Mouse (Mus musculus): Measurements from ENCODE around the gene Poc1a. TPM values are rescaled to one million over a fixed set of nuclear protein-coding genes. Genes with fewer than 3 reads are reported as not detected.

Gene Poc1a
- total and polyA plus RNA-seq, 3 experiments: 14.8 to 25.6 (median 20.2) TPM

- H3K4me3 ChIP-seq (ENCODE audit: low read depth, low read length): no peak overlapping the region
- H3K9me3 ChIP-seq (replicated peaks): no peaks in the 10 kb centered on the region
- no peak for DNase-seq (ENCODE audit: low spot score)
- no peak for TF ChIP-seq CTCF (IDR thresholded peaks at IDR 0.05; ENCODE audit: low read depth, low read length)
- TF ChIP-seq POLR2AphosphoS5 (IDR thresholded peaks at IDR 0.05; ENCODE audit: insufficient replicate concordance, low read depth, low read length): no peak
- no peak for TF ChIP-seq TAL1 (conservative IDR thresholded peaks at IDR 0.05; ENCODE audit: low read depth, low read length)
- no peak for TF ChIP-seq GATA1 (IDR thresholded peaks at IDR 0.05; ENCODE audit: borderline replicate concordance, low read length)
- no peak for TF ChIP-seq GATA2 (IDR thresholded peaks at IDR 0.05; ENCODE audit: borderline replicate concordance, low read depth, low read length)
- H3K27me3 ChIP-seq (ENCODE audit: insufficient read depth, low read length): no peaks in the 10 kb centered on the region
- H3K36me3 ChIP-seq (replicated peaks): peaks cover 89% of the 10 kb centered on the region
- no peak for ATAC-seq (ENCODE audit: extremely low read depth, insufficient number of reproducible peaks, low FRiP score, poor library complexity, severe bottlenecking)
- 0 out of 2 replicates have a peak, but pooled peaks cover 2% of the 10 kb centered on the region for H3K4me1 ChIP-seq (ENCODE audit: insufficient read depth, low read depth, low read length)
Measured at GRCm38 (mm10) chr9:106332746-106333145, 51.9 kb downstream of the Poc1a start.

GRCm38 (mm10) chr9:106337620-106338019 is 56.8 kb downstream of the Poc1a start:
- H3K27me3 ChIP-seq (ENCODE audit: insufficient read depth, low read length): no peaks in the 10 kb centered on the region
- H3K9me3 ChIP-seq (replicated peaks): no peaks in the 10 kb centered on the region
- DNase-seq (ENCODE audit: low spot score): no peak
- no peak for ATAC-seq (ENCODE audit: extremely low read depth, insufficient number of reproducible peaks, low FRiP score, poor library complexity, severe bottlenecking)
- no peak for TF ChIP-seq GATA1 (IDR thresholded peaks at IDR 0.05; ENCODE audit: borderline replicate concordance, low read length)
- no peak for TF ChIP-seq GATA2 (IDR thresholded peaks at IDR 0.05; ENCODE audit: borderline replicate concordance, low read depth, low read length)
- TF ChIP-seq CTCF (IDR thresholded peaks at IDR 0.05; ENCODE audit: low read depth, low read length): no peak
- TF ChIP-seq TAL1 (conservative IDR thresholded peaks at IDR 0.05; ENCODE audit: low read depth, low read length): no peak
- TF ChIP-seq POLR2AphosphoS5 (IDR thresholded peaks at IDR 0.05; ENCODE audit: insufficient replicate concordance, low read depth, low read length): no peak
- peaks cover 82% of the 10 kb centered on the region for H3K36me3 ChIP-seq (replicated peaks)
- H3K4me3 ChIP-seq (ENCODE audit: low read depth, low read length): no peak overlapping the region
- no peaks in the 10 kb centered on the region for H3K4me1 ChIP-seq (ENCODE audit: insufficient read depth, low read depth, low read length)

GRCm38 (mm10) chr9:106338462-106339172 is 57.8 kb downstream of the Poc1a start:
- ATAC-seq (ENCODE audit: extremely low read depth, insufficient number of reproducible peaks, low FRiP score, poor library complexity, severe bottlenecking): no peak
- Histone ChIP-seq H3K36me3 (replicated peaks) (peaks cover 82% of the 10 kb centered on the region), H3K9me3 (replicated peaks) (no peaks in the 10 kb centered on the region), H3K4me3 (ENCODE audit: low read depth, low read length) (no peak overlapping the region), H3K4me1 (ENCODE audit: insufficient read depth, low read depth, low read length) (no peaks in the 10 kb centered on the region), H3K27me3 (ENCODE audit: insufficient read depth, low read length) (no peaks in the 10 kb centered on the region)
- TF ChIP-seq GATA2 (IDR thresholded peaks at IDR 0.05; ENCODE audit: borderline replicate concordance, low read depth, low read length) (no peak), POLR2AphosphoS5 (IDR thresholded peaks at IDR 0.05; ENCODE audit: insufficient replicate concordance, low read depth, low read length) (no peak), GATA1 (IDR thresholded peaks at IDR 0.05; ENCODE audit: borderline replicate concordance, low read length) (no peak), CTCF (IDR thresholded peaks at IDR 0.05; ENCODE audit: low read depth, low read length) (no peak), TAL1 (conservative IDR thresholded peaks at IDR 0.05; ENCODE audit: low read depth, low read length) (no peak)
- no peak for DNase-seq (ENCODE audit: low spot score)

GRCm38 (mm10) chr9:106339173-106339558 is 58.3 kb downstream of the Poc1a start:
- Histone ChIP-seq H3K36me3 (replicated peaks) (peaks cover 80% of the 10 kb centered on the region), H3K9me3 (replicated peaks) (no peaks in the 10 kb centered on the region), H3K27me3 (ENCODE audit: insufficient read depth, low read length) (no peaks in the 10 kb centered on the region), H3K4me1 (ENCODE audit: insufficient read depth, low read depth, low read length) (no peaks in the 10 kb centered on the region), H3K4me3 (ENCODE audit: low read depth, low read length) (no peak overlapping the region)
- no peak for DNase-seq (ENCODE audit: low spot score)
- no peak for ATAC-seq (ENCODE audit: extremely low read depth, insufficient number of reproducible peaks, low FRiP score, poor library complexity, severe bottlenecking)
- no peak for TF ChIP-seq TAL1 (conservative IDR thresholded peaks at IDR 0.05; ENCODE audit: low read depth, low read length)
- no peak for TF ChIP-seq GATA2 (IDR thresholded peaks at IDR 0.05; ENCODE audit: borderline replicate concordance, low read depth, low read length)
- no peak for TF ChIP-seq POLR2AphosphoS5 (IDR thresholded peaks at IDR 0.05; ENCODE audit: insufficient replicate concordance, low read depth, low read length)
- no peak for TF ChIP-seq CTCF (IDR thresholded peaks at IDR 0.05; ENCODE audit: low read depth, low read length)
- TF ChIP-seq GATA1 (IDR thresholded peaks at IDR 0.05; ENCODE audit: borderline replicate concordance, low read length): no peak

GRCm38 (mm10) chr9:106339730-106340129 is 58.9 kb downstream of the Poc1a start:
- peaks cover 79% of the 10 kb centered on the region for H3K36me3 ChIP-seq (replicated peaks)
- no peak for TF ChIP-seq POLR2AphosphoS5 (IDR thresholded peaks at IDR 0.05; ENCODE audit: insufficient replicate concordance, low read depth, low read length)
- TF ChIP-seq GATA1 (IDR thresholded peaks at IDR 0.05; ENCODE audit: borderline replicate concordance, low read length): no peak
- TF ChIP-seq CTCF (IDR thresholded peaks at IDR 0.05; ENCODE audit: low read depth, low read length): no peak
- no peak for TF ChIP-seq GATA2 (IDR thresholded peaks at IDR 0.05; ENCODE audit: borderline replicate concordance, low read depth, low read length)
- DNase-seq (ENCODE audit: low spot score) (no peak), ATAC-seq (ENCODE audit: extremely low read depth, insufficient number of reproducible peaks, low FRiP score, poor library complexity, severe bottlenecking) (no peak)
- no peak overlapping the region for H3K4me3 ChIP-seq (ENCODE audit: low read depth, low read length)
- no peaks in the 10 kb centered on the region for H3K27me3 ChIP-seq (ENCODE audit: insufficient read depth, low read length)
- H3K9me3 ChIP-seq (replicated peaks): no peaks in the 10 kb centered on the region
- no peaks in the 10 kb centered on the region for H3K4me1 ChIP-seq (ENCODE audit: insufficient read depth, low read depth, low read length)

GRCm38 (mm10) chr9:106340501-106341312 is 59.8 kb downstream of the Poc1a start:
- H3K9me3 ChIP-seq (replicated peaks): no peaks in the 10 kb centered on the region
- peaks cover 79% of the 10 kb centered on the region for H3K36me3 ChIP-seq (replicated peaks)
- DNase-seq (ENCODE audit: low spot score) (no peak), ATAC-seq (ENCODE audit: extremely low read depth, insufficient number of reproducible peaks, low FRiP score, poor library complexity, severe bottlenecking) (no peak)
- TF ChIP-seq CTCF (IDR thresholded peaks at IDR 0.05; ENCODE audit: low read depth, low read length) (no peak), GATA1 (IDR thresholded peaks at IDR 0.05; ENCODE audit: borderline replicate concordance, low read length) (no peak), GATA2 (IDR thresholded peaks at IDR 0.05; ENCODE audit: borderline replicate concordance, low read depth, low read length) (no peak), TAL1 (conservative IDR thresholded peaks at IDR 0.05; ENCODE audit: low read depth, low read length) (no peak), POLR2AphosphoS5 (IDR thresholded peaks at IDR 0.05; ENCODE audit: insufficient replicate concordance, low read depth, low read length) (no peak)
- no peaks in the 10 kb centered on the region for H3K4me1 ChIP-seq (ENCODE audit: insufficient read depth, low read depth, low read length)
- no peak overlapping the region for H3K4me3 ChIP-seq (ENCODE audit: low read depth, low read length)
- H3K27me3 ChIP-seq (ENCODE audit: insufficient read depth, low read length): no peaks in the 10 kb centered on the region

Data from G1E (cell line).